Mouse (Mus musculus) liver, embryonic 12.5 days (tissue): ENCODE data around the gene Prpf19. TPM values are rescaled to one million over a fixed set of nuclear protein-coding genes. Genes with fewer than 3 reads are reported as not detected.

Experiments
- ATAC-seq: fragments of 200-750 bp; cut with Nextera tagmentation; 2 replicates; pipeline ENCODE4 v1.8.0; 2017; ENCODE audit warnings: moderate number of reproducible peaks, mild to moderate bottlenecking, moderate library complexity
- H3K27ac ChIP-seq: fragments of 300-500 bp; sonication (generic); 2 replicates; pipeline ENCODE4 v1.5.1; 2016; ENCODE audit warnings: mild to moderate bottlenecking
- H3K27me3 ChIP-seq: fragments of 300-500 bp; sonication (generic); replicated peaks from 2 replicates; pipeline ENCODE4 v1.6.1; 2016; ENCODE audit warnings: mild to moderate bottlenecking, moderate library complexity
- H3K36me3 ChIP-seq: fragments of 300-500 bp; sonication (generic); 2 replicates; pipeline ENCODE4 v1.6.1; 2016; ENCODE audit warnings: mild to moderate bottlenecking, moderate library complexity
- H3K4me1 ChIP-seq: fragments of 300-500 bp; sonication (generic); 2 replicates; pipeline ENCODE4 v1.6.1; 2016
- H3K4me2 ChIP-seq: fragments of 300-500 bp; sonication (generic); 2 replicates; pipeline ENCODE4 v1.6.1; 2016; ENCODE audit warnings: mild to moderate bottlenecking, moderate library complexity
- H3K4me3 ChIP-seq: fragments of 300-500 bp; sonication (generic); 2 replicates; pipeline ENCODE4 v1.5.1; 2016; ENCODE audit warnings: mild to moderate bottlenecking, moderate library complexity
- H3K9ac ChIP-seq: fragments of 300-500 bp; sonication (generic); 2 replicates; pipeline ENCODE4 v1.6.1; 2016; ENCODE audit warnings: mild to moderate bottlenecking, moderate library complexity
- H3K9me3 ChIP-seq: fragments of 300-500 bp; sonication (generic); replicated peaks from 2 replicates; pipeline ENCODE4 v1.6.1; 2016; ENCODE audit warnings: mild to moderate bottlenecking, moderate library complexity
- WGBS: fragments of 180-500 bp; shearing (Covaris S2); methylation state at CpG from one replicate; pipeline ENCODE4 v1.1.7; 2016; ENCODE audit not compliant: insufficient replicate concordance; 5-methylcytosine and 5-hydroxymethylcytosine counted together
- polyA plus RNA-seq: library from polyadenylated mRNA; unstranded; fragments of >200 nt; fragmentation: Nextera tagmentation; extraction: Ambion mirVana; gene quantifications from 2 replicates; pipeline ENCODE4 v1.2.1, GENCODE M21; 2016

Gene Prpf19
- polyA plus RNA-seq, 1 experiment from 2014 or later, result 25.6 TPM

- Histone ChIP-seq H3K36me3 (peaks cover 50% of the 10 kb centered on the region), H3K27me3 (peaks cover 47% of the 10 kb centered on the region), H3K9me3 (no peaks in the 10 kb centered on the region), H3K27ac (no peak within 1 kb of the TSS), H3K4me2 (peak within 1 kb of the TSS; percentile 62), H3K9ac (peak within 1 kb of the TSS; percentile 61), H3K4me3 (peak within 1 kb of the TSS; percentile 57), H3K4me1 (peaks cover 15% of the 10 kb centered on the region; the same call in 1 of the 2 replicates)
- ATAC-seq, result no peak
- 16% methylated on average over 8 of the region's 8 CpGs for WGBS
Observed at GRCm38 (mm10) chr19:10869886-10870527, 25.0 kb upstream of the Prpf19 start, which contains the start of gene Tmem132a. TSS of gene Tmem132a (minus strand) at chr19:10869940.

- Histone ChIP-seq H3K27ac (no peak overlapping the region), H3K4me2 (no peak overlapping the region), H3K36me3 (peaks cover 43% of the 10 kb centered on the region), H3K4me3 (no peak overlapping the region), H3K9ac (no peak overlapping the region), H3K27me3 (peaks cover 47% of the 10 kb centered on the region), H3K9me3 (no peaks in the 10 kb centered on the region), H3K4me1 (peaks cover 15% of the 10 kb centered on the region; the same call in 1 of the 2 replicates)
- ATAC-seq, result no peak
- 71% methylated on average over 3 of the region's 3 CpGs for WGBS
Observed at GRCm38 (mm10) chr19:10870676-10871075, 24.4 kb upstream of the Prpf19 start.

GRCm38 (mm10) chr19:10871328-10871961, 23.6 kb upstream of the Prpf19 start:
- 61% methylated on average over 14 of the region's 14 CpGs for WGBS
- Histone ChIP-seq H3K9me3 (no peaks in the 10 kb centered on the region), H3K27ac (no peak overlapping the region), H3K9ac (no peak overlapping the region), H3K4me1 (peaks cover 15% of the 10 kb centered on the region; the same call in 1 of the 2 replicates), H3K4me3 (no peak overlapping the region), H3K36me3 (peaks cover 38% of the 10 kb centered on the region), H3K27me3 (peaks cover 47% of the 10 kb centered on the region), H3K4me2 (no peak overlapping the region)
- ATAC-seq, result no peak

- no peaks in the 10 kb centered on the region for H3K9me3 ChIP-seq
- H3K36me3 ChIP-seq, result peaks cover 11% of the 10 kb centered on the region
- H3K27ac ChIP-seq, result no peak overlapping the region
- ATAC-seq, result no peak
- peaks cover 27% of the 10 kb centered on the region for H3K4me1 ChIP-seq
- 74% methylated on average over 7 of the region's 7 CpGs for WGBS
- no peaks in the 10 kb centered on the region for H3K27me3 ChIP-seq
- H3K4me2 ChIP-seq, result no peak overlapping the region
- H3K9ac ChIP-seq, result no peak overlapping the region
- H3K4me3 ChIP-seq, result no peak overlapping the region
Observed at GRCm38 (mm10) chr19:10878201-10878837, 16.7 kb upstream of the Prpf19 start.

- no peak for ATAC-seq
- WGBS, result 31% methylated on average over 6 of the region's 7 CpGs
- no peaks in the 10 kb centered on the region for H3K36me3 ChIP-seq
- peak overlapping the region; percentile 94 for H3K4me2 ChIP-seq
- H3K9ac ChIP-seq, result peak overlapping the region; percentile 76
- peak overlapping the region; percentile 60 for H3K4me3 ChIP-seq
- H3K27ac ChIP-seq, result no peak overlapping the region
- H3K27me3 ChIP-seq, result no peaks in the 10 kb centered on the region
- H3K4me1 ChIP-seq, result peaks cover 27% of the 10 kb centered on the region
- H3K9me3 ChIP-seq, result no peaks in the 10 kb centered on the region
Observed at GRCm38 (mm10) chr19:10880085-10880974, 14.7 kb upstream of the Prpf19 start.

- H3K36me3 ChIP-seq, result no peaks in the 10 kb centered on the region
- H3K9me3 ChIP-seq, result no peaks in the 10 kb centered on the region
- peak overlapping the region; percentile 60 for H3K4me3 ChIP-seq
- peak overlapping the region; percentile 76 for H3K9ac ChIP-seq
- peak; percentile 50 for ATAC-seq
- H3K27me3 ChIP-seq, result no peaks in the 10 kb centered on the region
- no peak overlapping the region for H3K27ac ChIP-seq
- H3K4me2 ChIP-seq, result peak overlapping the region; percentile 94
- WGBS, result 10% methylated on average over 14 of the region's 14 CpGs
- H3K4me1 ChIP-seq, result peaks cover 27% of the 10 kb centered on the region
Observed at GRCm38 (mm10) chr19:10880975-10881425, 14.0 kb upstream of the Prpf19 start.

- Histone ChIP-seq H3K4me2 (peak within 1 kb of the TSS; percentile 94), H3K27ac (peak within 1 kb of the TSS; percentile 78), H3K9me3 (no peaks in the 10 kb centered on the region), H3K4me3 (peak within 1 kb of the TSS; percentile 60), H3K27me3 (no peaks in the 10 kb centered on the region), H3K36me3 (no peaks in the 10 kb centered on the region), H3K9ac (peak within 1 kb of the TSS; percentile 76), H3K4me1 (peaks cover 27% of the 10 kb centered on the region)
- peak; percentile 88 for ATAC-seq
- WGBS, result under 1% methylated on average over 49 of the region's 49 CpGs
Observed at GRCm38 (mm10) chr19:10881426-10882154, 13.4 kb upstream of the Prpf19 start, which contains the start of gene Tmem109. TSS of gene Tmem109 (minus strand) at chr19:10882001.

- Histone ChIP-seq H3K9me3 (no peaks in the 10 kb centered on the region), H3K4me3 (no peak overlapping the region), H3K27me3 (no peaks in the 10 kb centered on the region), H3K4me1 (peaks cover 21% of the 10 kb centered on the region), H3K36me3 (no peaks in the 10 kb centered on the region; the same call in 1 of the 2 replicates), H3K4me2 (no peak overlapping the region), H3K27ac (no peak overlapping the region), H3K9ac (no peak overlapping the region)
- 63% methylated on average over 3 of the region's 3 CpGs for WGBS
- ATAC-seq, result no peak
Observed at GRCm38 (mm10) chr19:10892201-10892600, 2.8 kb upstream of the Prpf19 start.

GRCm38 (mm10) chr19:10895708-10896107, 677 bp downstream of the Prpf19 start:
- Histone ChIP-seq H3K4me1 (peaks cover 27% of the 10 kb centered on the region), H3K27ac (peak overlapping the region; percentile 88), H3K9ac (peak overlapping the region; percentile 85), H3K4me3 (peak overlapping the region; percentile 88), H3K9me3 (no peaks in the 10 kb centered on the region), H3K27me3 (no peaks in the 10 kb centered on the region), H3K36me3 (peaks cover 35% of the 10 kb centered on the region), H3K4me2 (peak overlapping the region; percentile 93)
- WGBS, result 1% methylated on average over 16 of the region's 16 CpGs
- ATAC-seq, result no peak

- WGBS, result 61% methylated on average over 7 of the region's 7 CpGs
- peak overlapping the region; percentile 85 for H3K9ac ChIP-seq
- no peaks in the 10 kb centered on the region for H3K9me3 ChIP-seq
- peak overlapping the region; percentile 88 for H3K4me3 ChIP-seq
- H3K27ac ChIP-seq, result no peak overlapping the region
- H3K4me2 ChIP-seq, result peak overlapping the region; percentile 93
- H3K27me3 ChIP-seq, result no peaks in the 10 kb centered on the region
- ATAC-seq, result no peak
- peaks cover 46% of the 10 kb centered on the region for H3K36me3 ChIP-seq
- H3K4me1 ChIP-seq, result peaks cover 27% of the 10 kb centered on the region
Observed at GRCm38 (mm10) chr19:10896849-10897248, 1.8 kb downstream of the Prpf19 start.

- no peak for ATAC-seq
- peaks cover 53% of the 10 kb centered on the region for H3K36me3 ChIP-seq
- peak overlapping the region; percentile 93 for H3K4me2 ChIP-seq
- no peak overlapping the region for H3K27ac ChIP-seq
- H3K4me1 ChIP-seq, result peaks cover 27% of the 10 kb centered on the region
- no peaks in the 10 kb centered on the region for H3K27me3 ChIP-seq
- H3K4me3 ChIP-seq, result 0 out of 2 replicates have a peak overlapping the region, but pooled peaks have one; percentile 88
- H3K9ac ChIP-seq, result no peak overlapping the region
- no peaks in the 10 kb centered on the region for H3K9me3 ChIP-seq
- WGBS, result 73% methylated on average over 8 of the region's 8 CpGs
Observed at GRCm38 (mm10) chr19:10897491-10897890, 2.5 kb downstream of the Prpf19 start.
